Mouse (Mus musculus) intestine, embryonic 15.5 days (tissue): ENCODE measurements around the gene Fuca1. TPM values are rescaled to one million over a fixed set of nuclear protein-coding genes. Genes with fewer than 3 reads are reported as not detected.

Experiments used
- ATAC-seq: fragments of 200-750 bp; cut with Nextera tagmentation; 2 replicates; pipeline ENCODE4 v1.8.0; 2017; ENCODE audit warnings: moderate TSS enrichment, moderate library complexity
- H3K27ac ChIP-seq: fragments of 300-500 bp; sonication (generic); 2 replicates; pipeline ENCODE4 v1.5.1; 2015; ENCODE audit warnings: mild to moderate bottlenecking, inconsistent platforms
- H3K27me3 ChIP-seq: fragments of 300-500 bp; sonication (generic); replicated peaks from 2 replicates; pipeline ENCODE4 v1.6.1; 2015; ENCODE audit warnings: inconsistent platforms
- H3K36me3 ChIP-seq: fragments of 300-500 bp; sonication (generic); 2 replicates; pipeline ENCODE4 v1.6.1; 2015; ENCODE audit warnings: inconsistent platforms
- H3K4me1 ChIP-seq: fragments of 300-500 bp; sonication (generic); replicated peaks from 2 replicates; pipeline ENCODE4 v1.6.1; 2015; ENCODE audit warnings: inconsistent platforms
- H3K4me2 ChIP-seq: fragments of 300-500 bp; sonication (generic); replicated peaks from 2 replicates; pipeline ENCODE4 v1.6.1; 2015; ENCODE audit warnings: mild to moderate bottlenecking, inconsistent platforms
- H3K4me3 ChIP-seq: fragments of 300-500 bp; sonication (generic); replicated peaks from 2 replicates; pipeline ENCODE4 v1.5.1; 2015; ENCODE audit warnings: inconsistent platforms
- H3K9ac ChIP-seq: fragments of 300-500 bp; sonication (generic); 2 replicates; pipeline ENCODE4 v1.6.1; 2015; ENCODE audit warnings: inconsistent platforms
- H3K9me3 ChIP-seq: fragments of 300-500 bp; sonication (generic); 2 replicates; pipeline ENCODE4 v1.6.1; 2016; ENCODE audit warnings: inconsistent platforms
- WGBS: fragments of 180-500 bp; shearing (Covaris S2); methylation state at CpG from one replicate; pipeline ENCODE4 v1.1.7; 2015; 5-methylcytosine and 5-hydroxymethylcytosine counted together
- polyA plus RNA-seq: library from polyadenylated mRNA; unstranded; fragments of >200 nt; fragmentation: Nextera tagmentation; extraction: Ambion mirVana; gene quantifications from 2 replicates; pipeline ENCODE4 v1.2.1, GENCODE M21; 2015

The Fuca1 gene
- polyA plus RNA-seq, 1 experiment from 2014 or later: 134 TPM

GRCm38 (mm10) chr4:135948142-135948541 lies 27.6 kb downstream of the Fuca1 start:
- H3K36me3 ChIP-seq: peaks cover 12% of the 10 kb centered on the region
- peak overlapping the region; percentile 7; the same call in 1 of the 2 replicates for H3K27ac ChIP-seq
- H3K9me3 ChIP-seq: no peaks in the 10 kb centered on the region
- H3K4me3 ChIP-seq: no peak overlapping the region
- 85% methylated on average over 8 of the region's 8 CpGs for WGBS
- H3K27me3 ChIP-seq: no peaks in the 10 kb centered on the region
- peaks cover 7% of the 10 kb centered on the region for H3K4me1 ChIP-seq
- peak overlapping the region; percentile 77 for H3K4me2 ChIP-seq
- ATAC-seq: no peak
- no peak overlapping the region for H3K9ac ChIP-seq

- no peak overlapping the region for H3K4me3 ChIP-seq
- H3K9ac ChIP-seq: no peak overlapping the region
- no peaks in the 10 kb centered on the region for H3K9me3 ChIP-seq
- no peaks in the 10 kb centered on the region for H3K27me3 ChIP-seq
- 80% methylated on average over 10 of the region's 10 CpGs for WGBS
- H3K27ac ChIP-seq: no peak overlapping the region
- peaks cover 7% of the 10 kb centered on the region for H3K4me1 ChIP-seq
- H3K4me2 ChIP-seq: no peak overlapping the region
- H3K36me3 ChIP-seq: peaks cover 12% of the 10 kb centered on the region
- ATAC-seq: no peak
Observed at GRCm38 (mm10) chr4:135949475-135949874, 28.9 kb downstream of the Fuca1 start.

- no peak for ATAC-seq
- Histone ChIP-seq H3K4me1 (peaks cover 7% of the 10 kb centered on the region), H3K9me3 (no peaks in the 10 kb centered on the region), H3K36me3 (peaks cover 15% of the 10 kb centered on the region), H3K27ac (no peak overlapping the region), H3K9ac (no peak overlapping the region), H3K4me3 (no peak overlapping the region), H3K27me3 (no peaks in the 10 kb centered on the region), H3K4me2 (no peak overlapping the region)
- WGBS: 56% methylated on average over 6 of the region's 6 CpGs
Observed at GRCm38 (mm10) chr4:135949911-135950310, 29.4 kb downstream of the Fuca1 start.

- no peak for ATAC-seq
- Histone ChIP-seq H3K4me3 (no peak overlapping the region), H3K36me3 (peaks cover 16% of the 10 kb centered on the region), H3K9me3 (no peaks in the 10 kb centered on the region), H3K9ac (no peak overlapping the region), H3K27ac (no peak overlapping the region), H3K4me1 (peaks cover 7% of the 10 kb centered on the region), H3K27me3 (no peaks in the 10 kb centered on the region), H3K4me2 (no peak overlapping the region)
- WGBS: 74% methylated on average over 6 of the region's 6 CpGs
Observed at GRCm38 (mm10) chr4:135950365-135950764, 29.8 kb downstream of the Fuca1 start.

- 95% methylated on average over 3 of the region's 3 CpGs for WGBS
- Histone ChIP-seq H3K9ac (no peak overlapping the region), H3K27ac (no peak overlapping the region), H3K27me3 (no peaks in the 10 kb centered on the region), H3K4me3 (no peak overlapping the region), H3K4me2 (no peak overlapping the region), H3K9me3 (no peaks in the 10 kb centered on the region), H3K36me3 (peaks cover 18% of the 10 kb centered on the region), H3K4me1 (peaks cover 2% of the 10 kb centered on the region; the same call in 1 of the 2 replicates)
- ATAC-seq: no peak
Observed at GRCm38 (mm10) chr4:135951505-135951904, 31.0 kb downstream of the Fuca1 start.

GRCm38 (mm10) chr4:135953179-135953578 lies 32.6 kb downstream of the Fuca1 start:
- H3K27ac ChIP-seq: no peak overlapping the region
- 0 out of 2 replicates have a peak, but pooled peaks have one; percentile 11 for ATAC-seq
- no peaks in the 10 kb centered on the region; the same call in 1 of the 2 replicates for H3K4me1 ChIP-seq
- no peak overlapping the region for H3K4me3 ChIP-seq
- no peak overlapping the region for H3K4me2 ChIP-seq
- H3K9me3 ChIP-seq: no peaks in the 10 kb centered on the region
- WGBS: 68% methylated on average over 3 of the region's 3 CpGs
- H3K36me3 ChIP-seq: peaks cover 21% of the 10 kb centered on the region
- no peaks in the 10 kb centered on the region for H3K27me3 ChIP-seq
- H3K9ac ChIP-seq: no peak overlapping the region

- H3K36me3 ChIP-seq: peaks cover 24% of the 10 kb centered on the region
- 20% methylated on average over 2 of the region's 2 CpGs for WGBS
- H3K27me3 ChIP-seq: no peaks in the 10 kb centered on the region
- no peaks in the 10 kb centered on the region for H3K9me3 ChIP-seq
- H3K9ac ChIP-seq: no peak overlapping the region
- 0 out of 2 replicates have a peak, but pooled peaks cover 4% of the 10 kb centered on the region for H3K4me1 ChIP-seq
- no peak overlapping the region for H3K4me3 ChIP-seq
- ATAC-seq: peak; percentile 42; the same call in 1 of the 2 replicates
- no peak overlapping the region for H3K27ac ChIP-seq
- H3K4me2 ChIP-seq: no peak overlapping the region
Observed at GRCm38 (mm10) chr4:135954241-135954640, 33.7 kb downstream of the Fuca1 start.

GRCm38 (mm10) chr4:135955886-135956285 lies 35.4 kb downstream of the Fuca1 start:
- Histone ChIP-seq H3K27ac (no peak overlapping the region), H3K4me1 (0 out of 2 replicates have a peak, but pooled peaks cover 4% of the 10 kb centered on the region), H3K4me2 (no peak overlapping the region), H3K36me3 (peaks cover 27% of the 10 kb centered on the region), H3K27me3 (no peaks in the 10 kb centered on the region), H3K9me3 (no peaks in the 10 kb centered on the region), H3K9ac (no peak overlapping the region), H3K4me3 (no peak overlapping the region)
- WGBS: 85% methylated on average over 9 of the region's 9 CpGs
- ATAC-seq: no peak

- H3K4me1 ChIP-seq: peaks cover 8% of the 10 kb centered on the region; the same call in 1 of the 2 replicates
- H3K4me2 ChIP-seq: peak overlapping the region; percentile 47
- H3K36me3 ChIP-seq: peaks cover 18% of the 10 kb centered on the region
- WGBS: 40% methylated on average over 8 of the region's 8 CpGs
- peak; percentile 76 for ATAC-seq
- no peaks in the 10 kb centered on the region for H3K9me3 ChIP-seq
- peak overlapping the region; percentile 17; the same call in 1 of the 2 replicates for H3K4me3 ChIP-seq
- peak overlapping the region; percentile 76 for H3K27ac ChIP-seq
- H3K27me3 ChIP-seq: no peaks in the 10 kb centered on the region
- H3K9ac ChIP-seq: peak overlapping the region; percentile 23; the same call in 1 of the 2 replicates
Observed at GRCm38 (mm10) chr4:135958354-135958753, 37.8 kb downstream of the Fuca1 start.

- H3K4me3 ChIP-seq: no peak overlapping the region
- 29% methylated on average over 5 of the region's 5 CpGs for WGBS
- peaks cover 16% of the 10 kb centered on the region for H3K36me3 ChIP-seq
- H3K9ac ChIP-seq: no peak overlapping the region
- H3K4me2 ChIP-seq: no peak overlapping the region
- no peaks in the 10 kb centered on the region for H3K9me3 ChIP-seq
- H3K27me3 ChIP-seq: no peaks in the 10 kb centered on the region
- peaks cover 20% of the 10 kb centered on the region for H3K4me1 ChIP-seq
- H3K27ac ChIP-seq: no peak overlapping the region
- no peak for ATAC-seq
Observed at GRCm38 (mm10) chr4:135960717-135961116, 40.2 kb downstream of the Fuca1 start.

GRCm38 (mm10) chr4:135961709-135962108 lies 41.2 kb downstream of the Fuca1 start:
- Histone ChIP-seq H3K4me1 (peaks cover 20% of the 10 kb centered on the region), H3K9me3 (no peaks in the 10 kb centered on the region), H3K27ac (no peak overlapping the region), H3K4me2 (no peak overlapping the region), H3K27me3 (no peaks in the 10 kb centered on the region), H3K9ac (no peak overlapping the region), H3K4me3 (no peak overlapping the region), H3K36me3 (peaks cover 17% of the 10 kb centered on the region)
- ATAC-seq: no peak
- WGBS: 87% methylated on average over 5 of the region's 5 CpGs

GRCm38 (mm10) chr4:135962198-135962597 lies 41.7 kb downstream of the Fuca1 start:
- Histone ChIP-seq H3K27ac (no peak overlapping the region), H3K4me1 (peaks cover 20% of the 10 kb centered on the region), H3K9ac (no peak overlapping the region), H3K4me2 (no peak overlapping the region), H3K9me3 (no peaks in the 10 kb centered on the region), H3K36me3 (peaks cover 19% of the 10 kb centered on the region), H3K27me3 (no peaks in the 10 kb centered on the region), H3K4me3 (no peak overlapping the region)
- 89% methylated on average over 7 of the region's 7 CpGs for WGBS
- no peak for ATAC-seq

GRCm38 (mm10) chr4:135962946-135963345 lies 42.4 kb downstream of the Fuca1 start:
- Histone ChIP-seq H3K9ac (peak overlapping the region; percentile 78), H3K4me3 (peak overlapping the region; percentile 78), H3K27me3 (no peaks in the 10 kb centered on the region), H3K27ac (peak overlapping the region; percentile 88), H3K36me3 (peaks cover 26% of the 10 kb centered on the region), H3K4me2 (peak overlapping the region; percentile 90), H3K9me3 (no peaks in the 10 kb centered on the region), H3K4me1 (peaks cover 20% of the 10 kb centered on the region)
- 7% methylated on average over 15 of the region's 15 CpGs for WGBS
- ATAC-seq: 0 out of 2 replicates have a peak, but pooled peaks have one; percentile 1
